Mouse (Mus musculus) liver, postnatal 0 days (tissue): ENCODE results near the gene 4930451I11Rik. TPM values are rescaled to one million over a fixed set of nuclear protein-coding genes. Genes with fewer than 3 reads are reported as not detected.

Experiments used
- ATAC-seq: fragments of 200-750 bp; cut with Nextera tagmentation; 2 replicates; pipeline ENCODE4 v1.8.0; 2017; ENCODE audit warnings: mild to moderate bottlenecking, moderate library complexity
- DNase-seq: peaks from one replicate; pipeline ENCODE4 v3.0.0-alpha.2; 2016
- H3K27ac ChIP-seq: fragments of 300-500 bp; sonication (generic); 2 replicates; pipeline ENCODE4 v1.5.1; 2014; ENCODE audit warnings: antibody characterized with exemption, moderate library complexity, mild to moderate bottlenecking, low read depth
- H3K27me3 ChIP-seq: fragments of 300-500 bp; sonication (generic); 2 replicates; pipeline ENCODE4 v1.6.1; 2014; ENCODE audit warnings: low read length, control low read depth, mixed read lengths; ENCODE audit not compliant: insufficient read depth
- H3K36me3 ChIP-seq: fragments of 300-500 bp; sonication (generic); replicated peaks from 2 replicates; pipeline ENCODE4 v1.6.1; 2014; ENCODE audit warnings: mild to moderate bottlenecking, control low read depth, low read length, moderate library complexity, mixed read lengths; ENCODE audit not compliant: insufficient read depth
- H3K4me1 ChIP-seq: fragments of 300-500 bp; sonication (generic); 2 replicates; pipeline ENCODE4 v1.6.1; 2014; ENCODE audit warnings: antibody characterized with exemption, mild to moderate bottlenecking, control low read depth; ENCODE audit not compliant: insufficient read depth
- H3K4me2 ChIP-seq: fragments of 300-500 bp; sonication (generic); 2 replicates; pipeline ENCODE4 v1.6.1; 2014; ENCODE audit warnings: low read depth, mild to moderate bottlenecking, low read length, moderate library complexity, mixed read lengths
- H3K4me3 ChIP-seq: fragments of 300-500 bp; sonication (generic); 2 replicates; pipeline ENCODE4 v1.5.1; 2014; ENCODE audit warnings: low read depth, low read length
- H3K9ac ChIP-seq: fragments of 300-500 bp; sonication (generic); replicated peaks from 2 replicates; pipeline ENCODE4 v1.6.1; 2014; ENCODE audit warnings: mild to moderate bottlenecking, moderate library complexity
- H3K9me3 ChIP-seq: fragments of 300-500 bp; sonication (generic); 2 replicates; pipeline ENCODE4 v1.6.1; 2016; ENCODE audit warnings: mild to moderate bottlenecking, control low read depth, low read length, mixed read lengths
- CTCF ChIP-seq: sonication (generic); IDR thresholded peaks from 2 replicates; pipeline ENCODE4 v1.5.1; 2016; ENCODE audit warnings: antibody characterized with exemption, low read depth
- EP300 ChIP-seq: IDR thresholded peaks from 2 replicates; pipeline ENCODE4 v1.6.1; 2016; ENCODE audit warnings: antibody characterized with exemption, low read depth, mild to moderate bottlenecking
- WGBS: fragments of 180-500 bp; shearing (Covaris S2); extraction: QIAGEN DNeasy Blood & Tissue Kit; methylation state at CpG from one replicate; pipeline ENCODE4 v1.1.7; 2014; ENCODE audit not compliant: insufficient replicate concordance; 5-methylcytosine and 5-hydroxymethylcytosine counted together
- polyA plus RNA-seq: library from polyadenylated mRNA; unstranded; fragments of >200 nt; fragmentation: Nextera tagmentation; extraction: Ambion mirVana; gene quantifications from 2 replicates; pipeline ENCODE4 v1.2.1, GENCODE M21; 2015

Gene 4930451I11Rik
- not detected in 2 replicates for polyA plus RNA-seq

- H3K4me3 ChIP-seq: peak within 1 kb of the TSS; percentile 30; the same call in 1 of the 2 replicates
- H3K4me2 ChIP-seq: peak within 1 kb of the TSS; percentile 65
- no peak within 1 kb of the TSS for H3K27ac ChIP-seq
- peaks cover 8% of the 10 kb centered on the region; the same call in 1 of the 2 replicates for H3K27me3 ChIP-seq
- peaks cover 8% of the 10 kb centered on the region; the same call in 1 of the 2 replicates for H3K4me1 ChIP-seq
- peak within 1 kb of the TSS; percentile 51; the same call in 1 of the 2 replicates for H3K9ac ChIP-seq
- H3K36me3 ChIP-seq: no peaks in the 10 kb centered on the region
- ATAC-seq (no peak), DNase-seq (no peak)
- H3K9me3 ChIP-seq: no peaks in the 10 kb centered on the region
- TF ChIP-seq CTCF (no peak), EP300 (no peak)
- WGBS: 61% methylated on average over 5 of the region's 5 CpGs
Measured at GRCm38 (mm10) chr7:126831539-126831938, at the start of gene 4930451I11Rik. 4930451I11Rik (minus strand) TSS chr7:126831639.

DNA sequence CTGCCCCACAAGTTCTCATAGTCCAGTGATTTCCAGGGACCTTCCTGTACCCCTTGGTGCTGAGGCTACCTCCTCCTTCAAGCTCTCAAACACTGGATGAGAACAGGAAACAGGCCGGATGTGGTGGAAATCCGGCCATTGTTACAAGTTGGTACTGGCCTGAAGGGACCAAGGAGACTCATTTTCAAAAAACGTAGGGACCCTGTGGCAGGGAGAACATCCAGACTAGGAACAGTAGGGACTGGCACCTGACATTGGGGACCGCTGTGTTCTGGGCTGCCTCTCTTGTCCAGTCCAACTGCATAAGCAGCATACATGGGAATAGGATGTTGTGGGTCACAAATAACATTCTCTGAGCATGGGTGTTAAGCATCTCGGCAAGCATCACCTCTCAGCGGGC, 49.6 kb upstream of the 4930451I11Rik start:
- peaks cover 49% of the 10 kb centered on the region for H3K36me3 ChIP-seq
- peak overlapping the region; percentile 100 for H3K4me2 ChIP-seq
- H3K4me3 ChIP-seq: no peak overlapping the region
- no peaks in the 10 kb centered on the region for H3K27me3 ChIP-seq
- peak overlapping the region; percentile 62; the same call in 1 of the 2 replicates for H3K27ac ChIP-seq
- WGBS: 52% methylated on average over 6 of the region's 6 CpGs
- H3K9ac ChIP-seq: no peak overlapping the region; the same call in 1 of the 2 replicates
- H3K4me1 ChIP-seq: peaks cover 31% of the 10 kb centered on the region
- no peaks in the 10 kb centered on the region for H3K9me3 ChIP-seq
- DNase-seq: no peak
- TF ChIP-seq EP300: no peak; the same call in 1 of the 2 replicates
- TF ChIP-seq CTCF: no peak
- ATAC-seq: no peak

DNA sequence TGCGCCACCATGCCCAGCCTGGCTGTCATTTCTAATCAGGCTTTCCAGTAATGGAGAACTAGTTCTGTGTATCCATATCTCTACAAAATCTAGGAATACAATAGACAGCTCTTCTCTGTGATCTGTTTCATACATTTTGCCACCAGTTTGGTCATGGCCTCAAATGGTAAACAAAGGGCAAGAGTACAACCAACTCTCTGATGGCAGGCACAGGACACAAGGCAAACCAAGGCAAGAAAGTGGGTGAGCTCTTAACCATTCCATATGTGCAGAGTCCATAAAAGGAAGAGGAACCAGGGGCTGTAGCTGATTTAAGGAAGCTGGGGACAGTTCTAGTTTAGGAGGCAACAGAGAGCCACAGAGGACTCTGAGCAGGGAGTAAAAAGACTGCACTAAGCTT, 45.8 kb upstream of the 4930451I11Rik start:
- ATAC-seq (no peak), DNase-seq (no peak)
- no peak overlapping the region for H3K9ac ChIP-seq
- H3K27me3 ChIP-seq: no peaks in the 10 kb centered on the region
- 92% methylated on average over 1 of the region's 1 CpGs for WGBS
- H3K27ac ChIP-seq: peak overlapping the region; percentile 44; the same call in 1 of the 2 replicates
- H3K9me3 ChIP-seq: no peaks in the 10 kb centered on the region
- no peak overlapping the region for H3K4me2 ChIP-seq
- peaks cover 87% of the 10 kb centered on the region for H3K36me3 ChIP-seq
- H3K4me3 ChIP-seq: no peak overlapping the region
- no peak for TF ChIP-seq CTCF
- no peak for TF ChIP-seq EP300
- peaks cover 5% of the 10 kb centered on the region for H3K4me1 ChIP-seq

GRCm38 (mm10) chr7:126870520-126870891, 39.1 kb upstream of the 4930451I11Rik start:
- Histone ChIP-seq H3K9ac (no peak overlapping the region), H3K27ac (no peak overlapping the region), H3K4me1 (no peaks in the 10 kb centered on the region), H3K27me3 (no peaks in the 10 kb centered on the region), H3K4me2 (no peak overlapping the region), H3K36me3 (peaks cover 86% of the 10 kb centered on the region), H3K9me3 (no peaks in the 10 kb centered on the region), H3K4me3 (no peak overlapping the region)
- ATAC-seq (no peak), DNase-seq (no peak)
- WGBS: 93% methylated on average over 2 of the region's 2 CpGs
- no peak for TF ChIP-seq EP300
- TF ChIP-seq CTCF: no peak

- TF ChIP-seq CTCF: no peak
- TF ChIP-seq EP300: no peak
- whole genome bisulfite sequencing: 88% methylated on average over 23 of the region's 23 CpGs
- Histone ChIP-seq H3K36me3 (peaks cover 86% of the 10 kb centered on the region), H3K27me3 (no peaks in the 10 kb centered on the region), H3K9me3 (no peaks in the 10 kb centered on the region), H3K9ac (no peak overlapping the region), H3K4me3 (no peak overlapping the region), H3K4me2 (no peak overlapping the region), H3K4me1 (no peaks in the 10 kb centered on the region), H3K27ac (no peak overlapping the region)
- ATAC-seq (no peak), DNase-seq (no peak)
Measured at GRCm38 (mm10) chr7:126869780-126870519, 38.5 kb upstream of the 4930451I11Rik start.

DNA sequence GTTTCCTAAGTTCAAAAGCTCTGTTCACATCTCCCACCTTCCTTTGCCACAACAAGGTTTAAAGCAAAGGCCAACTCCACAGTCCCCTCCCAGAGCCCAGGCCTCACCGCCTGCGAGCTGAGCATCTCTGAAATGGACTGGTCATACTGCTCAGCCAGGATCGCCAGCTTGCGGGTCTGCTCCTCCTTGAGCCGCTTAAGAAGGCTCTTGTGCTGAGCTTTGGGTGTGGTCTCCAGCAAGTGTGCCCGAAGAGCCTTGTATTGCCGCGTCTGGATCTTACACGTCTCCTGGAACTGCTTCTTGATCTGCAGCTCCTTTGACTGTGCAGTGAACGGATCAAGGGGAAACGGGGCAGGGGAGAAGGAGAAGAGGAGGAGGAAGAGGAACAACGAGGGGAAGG, 36.6 kb upstream of the 4930451I11Rik start:
- DNase-seq (no peak), ATAC-seq (no peak)
- peaks cover 79% of the 10 kb centered on the region for H3K36me3 ChIP-seq
- H3K4me2 ChIP-seq: no peak overlapping the region
- H3K4me3 ChIP-seq: no peak overlapping the region
- no peak overlapping the region for H3K9ac ChIP-seq
- no peaks in the 10 kb centered on the region for H3K27me3 ChIP-seq
- 80% methylated on average over 12 of the region's 12 CpGs for WGBS
- peaks cover 3% of the 10 kb centered on the region for H3K4me1 ChIP-seq
- TF ChIP-seq CTCF: no peak
- H3K27ac ChIP-seq: no peak overlapping the region
- H3K9me3 ChIP-seq: no peaks in the 10 kb centered on the region
